Mouse (Mus musculus): Measurements from ENCODE around the gene Tmem125. TPM values are rescaled to one million over a fixed set of nuclear protein-coding genes. Genes with fewer than 3 reads are reported as not detected.

The Tmem125 gene
- total RNA-seq, 4 experiments from 2014 or later = 5.4 to 9.7 (median 8.7) TPM

Other genes with a start within 250 kb of the Tmem125 start
- gene Szt2, start 134.8 kb downstream of the Tmem125 start, total RNA-seq (2022) = 10 to 100 TPM; 34.8 to 56.1 (median 42.5) TPM
- 10 to 100 TPM; 54.8 to 59.6 (median 56.1) TPM for gene Med8, start 134.7 kb downstream of the Tmem125 start, total RNA-seq (2022)
- gene Elovl1, start 116.0 kb downstream of the Tmem125 start, total RNA-seq (2022) = 10 to 100 TPM; 25.4 to 28.1 (median 27.1) TPM
- 1 to 10 TPM in 1 of 4 experiments, under 1 TPM in 3; 0.29 to 1.4 (median 0.57) TPM for gene Cdc20, start 106.7 kb downstream of the Tmem125 start, total RNA-seq (2022)
- gene Mpl, start 86.5 kb downstream of the Tmem125 start, total RNA-seq (2022) = under 1 TPM in 1 of 4 experiments, not detected in 3; 0.21 TPM
- 1 to 10 TPM; 6.7 to 7.5 (median 7.3) TPM for gene Tie1, start 54.0 kb downstream of the Tmem125 start, total RNA-seq (2022)
- gene 2610528J11Rik, start 17.0 kb downstream of the Tmem125 start, total RNA-seq (2022) = not detected
- gene Cfap57, start 76.7 kb upstream of the Tmem125 start, total RNA-seq (2022) = 1 to 10 TPM in 3 of 4 experiments, under 1 TPM in 1; 0.68 to 1.3 (median 1.1) TPM
- 10 to 100 TPM; 49.7 to 59.9 (median 54.7) TPM for gene Ebna1bp2, start 76.8 kb upstream of the Tmem125 start, total RNA-seq (2022)
- gene Olfr62, start 114.9 kb upstream of the Tmem125 start, total RNA-seq (2022) = not detected
- not detected for gene Olfr1342, start 148.7 kb upstream of the Tmem125 start, total RNA-seq (2022)
- not detected for gene Olfr1341, start 159.5 kb upstream of the Tmem125 start, total RNA-seq (2022)
- gene Olfr1340, start 176.1 kb upstream of the Tmem125 start, total RNA-seq (2022) = not detected
- gene Olfr1339, start 188.1 kb upstream of the Tmem125 start, total RNA-seq (2022) = not detected
- gene Olfr1338, start 214.7 kb upstream of the Tmem125 start, total RNA-seq (2022) = not detected
- not detected for gene Olfr1337, start 238.5 kb upstream of the Tmem125 start, total RNA-seq (2022)

Measured in layer of hippocampus, adult 8-10 months (tissue).